Mouse (Mus musculus) megakaryocyte, adult 5-6 weeks (primary cell): ENCODE measurements around the gene Cldn1. TPM values are rescaled to one million over a fixed set of nuclear protein-coding genes. Genes with fewer than 3 reads are reported as not detected.

Source experiments
- ATAC-seq: 2 replicates; pipeline ENCODE4 v1.8.0; 2016; ENCODE audit warnings: mild to moderate bottlenecking, inconsistent platforms; ENCODE audit not compliant: poor library complexity, severe bottlenecking
- total RNA-seq, 2 experiments: library from RNA; stranded (forward) in 1 of 2; stranded (reverse) in 1 of 2; fragments of 153-499, 151-499 nt in 1 of 2; fragments of 221-1000, 200-1000 nt in 1 of 2; gene quantifications; 2 replicates each; pipeline versions ENCODE4 v1.2.3 to v1.2.4; 2015 to 2017

Cldn1 gene
- total RNA-seq (2015) (5.7 and 7.0 TPM in 2 replicates), total RNA-seq (2017) (3.1 and 6.4 TPM in 2 replicates)

- peak; percentile 92 for ATAC-seq
Observed at GRCm38 (mm10) chr16:26371325-26372053, at the start of gene Cldn1. Gene Cldn1, minus strand, starts transcription at chr16:26371841.

- no peak for ATAC-seq
Observed at GRCm38 (mm10) chr16:26418616-26419015, 47.0 kb upstream of the Cldn1 start.

DNA sequence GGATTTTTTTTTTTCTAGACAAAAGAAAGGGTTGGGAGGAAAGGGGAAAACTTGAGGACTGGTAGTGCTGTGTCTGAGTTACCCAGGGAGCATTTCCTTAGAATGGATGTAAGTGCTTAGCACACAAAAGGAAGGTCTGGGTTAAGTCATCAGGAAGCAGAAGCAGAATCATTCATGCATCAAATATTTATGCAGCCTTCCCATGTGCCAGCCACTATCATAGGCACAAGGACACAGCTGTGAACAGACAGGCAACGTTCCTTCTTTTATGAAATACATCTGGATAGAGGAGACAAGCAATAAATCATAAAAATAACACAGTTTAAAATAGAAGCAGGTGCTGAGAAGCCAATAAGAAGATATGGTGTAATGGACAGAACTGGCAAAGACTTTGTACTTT, 32.4 kb upstream of the Cldn1 start:
- ATAC-seq = no peak

DNA sequence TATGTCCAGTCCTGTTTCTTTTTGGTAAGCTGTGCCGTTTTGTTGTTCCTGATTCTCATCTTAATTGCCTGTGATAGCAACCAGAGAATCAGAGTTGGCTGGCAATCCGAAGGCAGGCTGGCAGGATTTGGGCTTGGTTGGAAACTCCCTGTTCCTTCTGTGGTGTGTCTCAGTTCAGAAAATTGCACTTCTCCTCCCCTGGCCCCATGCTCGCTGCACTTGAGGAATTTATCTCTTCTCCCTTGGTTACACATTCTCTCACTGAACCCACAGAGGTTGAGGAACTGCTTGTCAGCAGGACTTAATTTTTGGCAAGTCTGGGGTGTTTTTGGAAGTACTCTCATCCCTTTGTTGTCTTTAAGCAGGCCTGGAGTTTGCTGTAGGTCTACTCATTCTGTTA, 29.3 kb upstream of the Cldn1 start:
- ATAC-seq = no peak

DNA sequence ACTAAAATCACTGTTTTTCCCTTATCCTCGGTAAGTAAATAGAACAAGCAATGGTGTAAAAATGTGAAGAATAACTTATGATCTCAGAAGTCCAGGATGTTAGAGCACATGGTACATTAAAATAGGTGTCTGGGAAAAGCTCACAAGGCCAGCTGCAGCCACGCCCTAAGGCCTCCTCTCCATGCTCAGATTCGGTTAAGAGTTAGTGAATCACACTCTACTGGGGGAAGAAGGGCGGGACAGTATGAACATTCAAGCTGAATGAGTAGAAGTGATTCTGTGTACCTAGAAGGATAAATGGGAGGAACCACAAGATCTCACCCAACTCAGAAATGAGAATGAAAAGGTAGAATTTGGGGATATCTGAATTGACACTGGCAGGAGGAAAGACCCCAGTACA, 28.9 kb upstream of the Cldn1 start:
- no peak for ATAC-seq

DNA sequence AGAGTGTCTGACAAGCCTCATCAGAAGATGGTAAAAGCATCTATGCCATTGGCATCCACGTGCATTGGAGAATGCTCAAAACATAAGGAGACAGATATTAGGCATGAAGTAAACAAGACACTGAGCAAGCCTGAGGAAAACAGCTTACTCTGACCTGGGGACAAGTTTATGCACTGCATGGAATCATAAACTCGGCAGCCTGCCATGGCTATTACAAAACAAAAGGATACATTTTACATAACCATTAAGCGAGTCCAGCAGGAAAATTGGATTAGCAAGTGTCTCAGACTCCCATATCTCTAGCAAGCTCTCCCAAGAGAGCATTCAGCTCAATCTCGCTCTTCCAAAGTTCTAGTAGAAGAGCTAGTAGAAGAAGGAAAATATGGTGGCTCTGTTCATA, 19.3 kb upstream of the Cldn1 start:
- ATAC-seq = no peak

DNA sequence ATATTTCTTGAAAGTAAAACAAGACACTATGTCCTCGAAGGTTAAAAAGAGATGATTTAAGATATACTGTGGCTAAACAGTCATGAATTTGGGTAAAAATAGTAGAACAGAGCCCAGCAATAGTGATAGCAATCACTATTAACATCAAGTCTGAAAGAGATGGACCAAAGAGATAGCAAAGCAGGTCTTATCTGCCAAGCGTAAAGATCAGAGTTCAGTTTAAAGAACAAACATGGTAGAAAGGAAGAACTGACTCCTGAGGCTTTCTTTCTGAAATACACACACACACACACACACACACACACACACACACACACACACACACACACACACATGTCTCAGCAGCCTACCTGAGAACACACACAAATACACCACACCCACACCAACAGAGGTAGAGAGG, 14.5 kb upstream of the Cldn1 start:
- no peak for ATAC-seq

GRCm38 (mm10) chr16:26384112-26384649, 12.5 kb upstream of the Cldn1 start:
- ATAC-seq = peak; percentile 89

DNA sequence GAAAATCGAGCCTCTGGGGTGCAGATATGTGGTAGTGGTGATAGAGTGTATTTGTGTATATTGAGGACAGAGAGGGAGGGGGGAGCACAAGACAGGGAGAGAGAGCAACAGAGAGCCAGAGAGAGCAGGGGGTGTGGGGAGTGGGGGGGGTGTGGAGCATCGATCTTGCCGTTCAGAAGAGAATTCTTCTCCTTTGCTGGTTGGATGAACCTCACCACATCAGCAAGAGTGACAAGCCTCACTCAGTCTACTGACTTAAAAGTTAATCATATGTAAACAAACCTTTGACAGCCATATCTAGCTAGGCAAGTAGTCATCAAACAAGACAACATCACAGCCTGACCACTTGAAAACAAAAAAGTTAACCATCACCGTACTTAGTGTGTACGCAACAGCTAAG, 5.5 kb upstream of the Cldn1 start:
- ATAC-seq = no peak

GRCm38 (mm10) chr16:26370127-26370526, 1.5 kb downstream of the Cldn1 start:
- no peak for ATAC-seq

- ATAC-seq = peak; percentile 60
Observed at GRCm38 (mm10) chr16:26369044-26369730, 2.5 kb downstream of the Cldn1 start.

- ATAC-seq = no peak
Observed at GRCm38 (mm10) chr16:26368121-26368520, 3.5 kb downstream of the Cldn1 start.

GRCm38 (mm10) chr16:26360694-26361093, 10.9 kb downstream of the Cldn1 start:
- ATAC-seq = no peak

GRCm38 (mm10) chr16:26359619-26360018, 12.0 kb downstream of the Cldn1 start:
- ATAC-seq = no peak

GRCm38 (mm10) chr16:26358898-26359297, 12.7 kb downstream of the Cldn1 start:
- no peak for ATAC-seq

- no peak for ATAC-seq
Observed at GRCm38 (mm10) chr16:26357863-26358780, 13.5 kb downstream of the Cldn1 start.

- ATAC-seq = peak; percentile 77
Observed at GRCm38 (mm10) chr16:26355513-26355912, 16.1 kb downstream of the Cldn1 start.

- no peak for ATAC-seq
Observed at GRCm38 (mm10) chr16:26350786-26351185, 20.9 kb downstream of the Cldn1 start.

DNA sequence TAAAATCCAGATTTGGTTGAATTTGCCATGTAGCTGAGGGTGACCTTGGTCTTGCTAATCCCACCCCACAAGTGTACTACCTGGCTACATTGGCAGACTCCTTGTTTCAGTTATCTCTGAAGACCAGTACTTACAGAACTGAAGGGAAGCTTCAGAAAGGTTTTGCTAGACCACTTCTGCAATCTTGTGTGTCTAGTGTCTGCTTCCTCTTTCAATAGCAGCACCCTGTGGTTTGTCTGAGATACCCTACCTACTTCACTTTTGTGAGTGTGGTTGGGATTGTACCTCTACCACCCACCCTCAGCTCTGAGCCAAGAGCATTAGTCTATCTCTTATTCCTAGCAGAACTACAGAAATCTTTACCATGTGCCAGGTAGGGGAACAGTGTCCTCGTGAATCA, 22.8 kb downstream of the Cldn1 start:
- ATAC-seq = peak; percentile 98

GRCm38 (mm10) chr16:26316281-26316680, 55.4 kb downstream of the Cldn1 start:
- no peak for ATAC-seq

DNA sequence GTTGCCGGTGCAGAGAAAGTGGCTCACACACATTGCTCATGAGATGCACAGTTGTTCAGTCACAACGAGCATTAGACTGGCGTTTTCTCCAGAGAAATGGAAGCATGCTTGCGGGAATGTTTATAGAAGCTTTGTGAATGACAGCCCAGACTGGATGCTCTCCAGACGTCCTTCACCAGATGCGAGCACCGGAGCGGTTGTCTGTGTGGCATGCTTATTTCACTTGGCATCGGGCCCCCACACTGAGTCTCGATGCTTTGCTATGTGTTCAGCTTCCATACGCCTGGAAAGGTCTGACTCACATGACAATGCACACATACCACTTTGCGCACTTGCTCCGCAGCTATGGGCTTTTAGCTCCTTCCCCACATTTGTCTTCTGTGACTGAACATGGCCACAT, 56.8 kb downstream of the Cldn1 start:
- ATAC-seq = no peak
